Mouse (Mus musculus): ENCODE data around the gene Adgrg5.

DNA sequence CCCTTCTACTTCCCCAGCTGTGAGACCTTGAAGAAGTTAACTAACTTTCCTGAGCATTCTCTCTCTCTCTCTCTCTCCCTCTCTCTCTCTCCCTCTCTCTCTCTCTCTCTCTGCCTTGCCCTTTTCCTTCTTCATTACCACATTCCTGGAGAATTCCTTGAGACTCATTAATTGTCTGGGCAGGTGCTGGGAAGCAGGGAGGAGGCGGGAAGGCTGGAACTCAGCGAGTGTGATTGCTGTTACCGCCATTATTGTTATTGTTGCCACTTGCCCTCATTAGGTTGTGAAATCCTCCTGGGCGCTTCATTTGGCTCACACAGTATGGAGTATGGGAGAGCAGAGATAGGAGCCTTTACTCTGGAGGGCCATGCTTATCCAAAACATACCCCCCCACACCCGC, 59.7 kb downstream of the Adgrg5 start:
- TF ChIP-seq CTCF (IDR thresholded peaks at IDR 0.05; ENCODE audit: extremely low read depth, insufficient read depth, low read length): no peak
- TF ChIP-seq POLR2A (IDR thresholded peaks at IDR 0.05; ENCODE audit: extremely low read depth, insufficient read depth, low read length): no peak
